Mouse (Mus musculus): Measurements from ENCODE around the gene Mccc2. TPM values are rescaled to one million over a fixed set of nuclear protein-coding genes. Genes with fewer than 3 reads are reported as not detected.

The Mccc2 gene
- total and polyA plus RNA-seq, 3 experiments, result 32.6 to 95.3 (median 77.9) TPM

- no peaks in the 10 kb centered on the region for H3K4me1 ChIP-seq (ENCODE audit: control insufficient read depth, insufficient read depth, low read length)
- peaks cover 1% of the 10 kb centered on the region; the same call in 1 of the 2 replicates for H3K79me2 ChIP-seq (replicated peaks; ENCODE audit: control insufficient read depth, insufficient read depth, low read length)
- no peaks in the 10 kb centered on the region for H3K36me3 ChIP-seq (ENCODE audit: control insufficient read depth, insufficient read depth, low read length)
- no peak overlapping the region for H3K9ac ChIP-seq (ENCODE audit: low read depth, low read length)
- TF ChIP-seq CTCF (IDR thresholded peaks at IDR 0.05) (no peak), EP300 (IDR thresholded peaks at IDR 0.05; ENCODE audit: insufficient read depth, low read depth, low read length) (no peak), POLR2A (IDR thresholded peaks at IDR 0.05; ENCODE audit: insufficient read depth, low read depth, low read length) (no peak)
- no peak for DNase-seq
- intact Hi-C loops (cut with DNase I), result no loop called here
- H3K4me3 ChIP-seq, result no peak overlapping the region
- no peak overlapping the region for H3K27ac ChIP-seq
- no peaks in the 10 kb centered on the region for H3K27me3 ChIP-seq (ENCODE audit: control insufficient read depth, insufficient read depth, low read length)
- 83% methylated on average over 12 of the region's 12 CpGs for WGBS
These were observed 9.4 kb downstream of the Mccc2 start for GRCm38 (mm10) chr13:100005911-100006496.

GRCm38 (mm10) chr13:100001790-100002196, 13.6 kb downstream of the Mccc2 start:
- no peaks in the 10 kb centered on the region for H3K27me3 ChIP-seq (ENCODE audit: control insufficient read depth, insufficient read depth, low read length)

GRCm38 (mm10) chr13:99999078-99999477, 16.4 kb downstream of the Mccc2 start:
- no peaks in the 10 kb centered on the region for H3K4me1 ChIP-seq (ENCODE audit: control insufficient read depth, insufficient read depth, low read length)
- H3K36me3 ChIP-seq (ENCODE audit: control insufficient read depth, insufficient read depth, low read length), result no peaks in the 10 kb centered on the region
- H3K9ac ChIP-seq (ENCODE audit: low read depth, low read length), result no peak overlapping the region
- WGBS, result 90% methylated on average over 3 of the region's 3 CpGs
- intact Hi-C loops (cut with DNase I), result no loop called here
- no peaks in the 10 kb centered on the region for H3K27me3 ChIP-seq (ENCODE audit: control insufficient read depth, insufficient read depth, low read length)
- no peak overlapping the region for H3K4me3 ChIP-seq
- H3K27ac ChIP-seq, result no peak overlapping the region
- H3K79me2 ChIP-seq (replicated peaks; ENCODE audit: control insufficient read depth, insufficient read depth, low read length), result no peaks in the 10 kb centered on the region
- TF ChIP-seq POLR2A (IDR thresholded peaks at IDR 0.05; ENCODE audit: insufficient read depth, low read depth, low read length) (no peak), CTCF (IDR thresholded peaks at IDR 0.05) (no peak), EP300 (IDR thresholded peaks at IDR 0.05; ENCODE audit: insufficient read depth, low read depth, low read length) (no peak)
- no peak for DNase-seq

More at GRCm38 (mm10) chr13:100001790-100002196, 13.6 kb downstream of the Mccc2 start:
- DNase-seq, result peak; percentile 89 to 90
- Histone ChIP-seq H3K4me3 (no peak overlapping the region), H3K27ac (no peak overlapping the region), H3K79me2 (replicated peaks; ENCODE audit: control insufficient read depth, insufficient read depth, low read length) (no peaks in the 10 kb centered on the region), H3K4me1 (ENCODE audit: control insufficient read depth, insufficient read depth, low read length) (no peaks in the 10 kb centered on the region), H3K36me3 (ENCODE audit: control insufficient read depth, insufficient read depth, low read length) (no peaks in the 10 kb centered on the region), H3K9ac (ENCODE audit: low read depth, low read length) (no peak overlapping the region)
- intact Hi-C loops (cut with DNase I), result loop anchor here (5.0 kb wide), 1 partner anchor 649 kb away; no protein-coding TSS in a partner anchor
- WGBS, result 1% methylated on average over 5 of the region's 5 CpGs
- TF ChIP-seq CTCF (IDR thresholded peaks at IDR 0.05), result peak; percentile 94
- TF ChIP-seq EP300 (IDR thresholded peaks at IDR 0.05; ENCODE audit: insufficient read depth, low read depth, low read length), result peak; percentile 81
- TF ChIP-seq POLR2A (IDR thresholded peaks at IDR 0.05; ENCODE audit: insufficient read depth, low read depth, low read length), result no peak

GRCm38 (mm10) chr13:99998099-99998498, 17.3 kb downstream of the Mccc2 start:
- no peak overlapping the region for H3K27ac ChIP-seq
- intact Hi-C loops (cut with DNase I), result no loop called here
- no peak overlapping the region for H3K4me3 ChIP-seq
- TF ChIP-seq EP300 (IDR thresholded peaks at IDR 0.05; ENCODE audit: insufficient read depth, low read depth, low read length), result no peak
- peak; percentile 43 for TF ChIP-seq CTCF (IDR thresholded peaks at IDR 0.05)
- no peak for TF ChIP-seq POLR2A (IDR thresholded peaks at IDR 0.05; ENCODE audit: insufficient read depth, low read depth, low read length)
- H3K36me3 ChIP-seq (ENCODE audit: control insufficient read depth, insufficient read depth, low read length), result no peaks in the 10 kb centered on the region
- no peak overlapping the region for H3K9ac ChIP-seq (ENCODE audit: low read depth, low read length)
- H3K4me1 ChIP-seq (ENCODE audit: control insufficient read depth, insufficient read depth, low read length), result no peaks in the 10 kb centered on the region
- no peaks in the 10 kb centered on the region for H3K27me3 ChIP-seq (ENCODE audit: control insufficient read depth, insufficient read depth, low read length)
- DNase-seq, result no peak
- WGBS, result 86% methylated on average over 3 of the region's 3 CpGs
- H3K79me2 ChIP-seq (replicated peaks; ENCODE audit: control insufficient read depth, insufficient read depth, low read length), result no peaks in the 10 kb centered on the region

GRCm38 (mm10) chr13:99989592-99989991, 25.8 kb downstream of the Mccc2 start:
- Histone ChIP-seq H3K4me1 (ENCODE audit: control insufficient read depth, insufficient read depth, low read length) (no peaks in the 10 kb centered on the region), H3K79me2 (replicated peaks; ENCODE audit: control insufficient read depth, insufficient read depth, low read length) (no peaks in the 10 kb centered on the region), H3K36me3 (ENCODE audit: control insufficient read depth, insufficient read depth, low read length) (no peaks in the 10 kb centered on the region), H3K27ac (no peak overlapping the region), H3K4me3 (no peak overlapping the region), H3K9ac (ENCODE audit: low read depth, low read length) (no peak overlapping the region), H3K27me3 (ENCODE audit: control insufficient read depth, insufficient read depth, low read length) (no peaks in the 10 kb centered on the region)
- WGBS, result 96% methylated on average over 4 of the region's 4 CpGs
- TF ChIP-seq POLR2A (IDR thresholded peaks at IDR 0.05; ENCODE audit: insufficient read depth, low read depth, low read length) (no peak), EP300 (IDR thresholded peaks at IDR 0.05; ENCODE audit: insufficient read depth, low read depth, low read length) (no peak), CTCF (IDR thresholded peaks at IDR 0.05) (no peak)
- no peak for DNase-seq
- intact Hi-C loops (cut with DNase I), result no loop called here

GRCm38 (mm10) chr13:99983320-99983719, 32.1 kb downstream of the Mccc2 start:
- intact Hi-C loops (cut with DNase I), result no loop called here
- Histone ChIP-seq H3K79me2 (replicated peaks; ENCODE audit: control insufficient read depth, insufficient read depth, low read length) (no peaks in the 10 kb centered on the region), H3K36me3 (ENCODE audit: control insufficient read depth, insufficient read depth, low read length) (no peaks in the 10 kb centered on the region), H3K4me3 (no peak overlapping the region), H3K27ac (no peak overlapping the region), H3K27me3 (ENCODE audit: control insufficient read depth, insufficient read depth, low read length) (no peaks in the 10 kb centered on the region), H3K4me1 (ENCODE audit: control insufficient read depth, insufficient read depth, low read length) (no peaks in the 10 kb centered on the region), H3K9ac (ENCODE audit: low read depth, low read length) (no peak overlapping the region)
- WGBS, result 91% methylated on average over 1 of the region's 1 CpGs
- no peak for DNase-seq
- TF ChIP-seq POLR2A (IDR thresholded peaks at IDR 0.05; ENCODE audit: insufficient read depth, low read depth, low read length) (no peak), CTCF (IDR thresholded peaks at IDR 0.05) (peak; percentile 37)
